Mouse (Mus musculus) heart, embryonic 15.5 days (tissue): ENCODE results near the gene Hnrnpa3. TPM values are rescaled to one million over a fixed set of nuclear protein-coding genes. Genes with fewer than 3 reads are reported as not detected.
"Not testable (repeated sequence)": the region's sequence is repeated elsewhere in the genome, so short reads cannot be mapped to it uniquely, and the experiment has no call there.

ENCODE experiments used
- ATAC-seq: fragments of 200-750 bp; cut with Nextera tagmentation; replicated peaks from 2 replicates; pipeline ENCODE4 v1.8.0; 2017; ENCODE audit warnings: low read depth, moderate TSS enrichment; ENCODE audit not compliant: insufficient number of reproducible peaks, insufficient read depth, low FRiP score
- H3K27ac ChIP-seq: fragments of 300-500 bp; sonication (generic); 2 replicates; pipeline ENCODE4 v1.5.1; 2015; ENCODE audit warnings: mild to moderate bottlenecking, inconsistent platforms
- H3K27me3 ChIP-seq: fragments of 300-500 bp; sonication (generic); 2 replicates; pipeline ENCODE4 v1.6.1; 2015; ENCODE audit warnings: inconsistent platforms
- H3K36me3 ChIP-seq: fragments of 300-500 bp; sonication (generic); 2 replicates; pipeline ENCODE4 v1.6.1; 2015; ENCODE audit warnings: mild to moderate bottlenecking, inconsistent platforms
- H3K4me1 ChIP-seq: fragments of 300-500 bp; sonication (generic); replicated peaks from 2 replicates; pipeline ENCODE4 v1.6.1; 2015; ENCODE audit warnings: inconsistent platforms
- H3K4me2 ChIP-seq: fragments of 300-500 bp; sonication (generic); 2 replicates; pipeline ENCODE4 v1.6.1; 2015; ENCODE audit warnings: inconsistent platforms, mild to moderate bottlenecking, moderate library complexity
- H3K4me3 ChIP-seq: fragments of 300-500 bp; sonication (generic); 2 replicates; pipeline ENCODE4 v1.5.1; 2015; ENCODE audit warnings: mild to moderate bottlenecking, inconsistent platforms
- H3K9ac ChIP-seq: fragments of 300-500 bp; sonication (generic); 2 replicates; pipeline ENCODE4 v1.6.1; 2015; ENCODE audit warnings: mild to moderate bottlenecking, inconsistent platforms
- H3K9me3 ChIP-seq: fragments of 300-500 bp; sonication (generic); replicated peaks from 2 replicates; pipeline ENCODE4 v1.6.1; 2016; ENCODE audit warnings: inconsistent platforms
- WGBS: fragments of 180-500 bp; shearing (Covaris S2); methylation state at CpG from one replicate; pipeline ENCODE4 v1.1.7; 2015; ENCODE audit warnings: mixed read lengths; 5-methylcytosine and 5-hydroxymethylcytosine counted together
- polyA plus RNA-seq: library from polyadenylated mRNA; unstranded; fragments of >200 nt; fragmentation: Nextera tagmentation; extraction: Ambion mirVana; gene quantifications from 2 replicates; pipeline ENCODE4 v1.2.1, GENCODE M21; 2015

Hnrnpa3 gene
- polyA plus RNA-seq, 1 experiment from 2014 or later, result 170 TPM

DNA sequence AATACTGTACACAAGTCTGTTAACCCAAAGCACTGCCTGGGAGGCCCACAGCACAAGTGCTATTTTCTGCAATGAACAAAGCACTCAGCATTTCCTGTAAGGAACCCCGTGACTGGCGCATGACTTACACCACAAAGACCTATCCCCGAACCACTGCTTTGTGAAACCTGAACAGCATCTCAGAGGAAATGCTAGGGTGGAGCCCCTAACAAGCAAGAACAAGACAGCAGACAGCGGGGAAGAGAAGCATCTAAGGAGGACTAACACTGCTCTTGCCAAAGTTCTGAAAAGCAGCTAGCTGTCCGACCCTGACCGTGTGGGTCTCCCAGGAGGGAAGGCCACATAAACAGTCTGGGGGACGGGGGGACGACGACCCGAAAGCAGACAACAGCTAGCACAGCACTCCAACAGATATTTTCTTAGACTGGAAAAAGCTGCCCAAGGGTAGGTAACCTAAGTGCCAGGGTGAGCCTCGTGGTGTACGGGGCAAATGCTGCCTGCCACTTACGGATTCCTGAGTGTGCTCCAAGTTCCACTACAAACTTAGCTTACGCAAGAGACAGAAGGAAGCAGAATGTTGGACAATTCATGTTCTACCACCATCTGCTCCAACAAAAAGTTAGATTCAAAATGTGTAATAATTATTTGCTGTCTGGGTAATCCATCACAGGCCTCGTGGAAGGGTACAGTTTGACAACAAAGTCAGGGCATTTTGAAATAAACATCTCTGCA, 24.1 kb downstream of the Hnrnpa3 start:
- peaks cover 9% of the 10 kb centered on the region; the same call in 1 of the 2 replicates for H3K36me3 ChIP-seq
- peak; percentile 50; the same call in 1 of the 2 replicates for ATAC-seq
- no peaks in the 10 kb centered on the region for H3K9me3 ChIP-seq
- H3K27ac ChIP-seq, result peak overlapping the region; percentile 88
- H3K27me3 ChIP-seq, result no peaks in the 10 kb centered on the region
- WGBS, result 42% methylated on average over 15 of the region's 15 CpGs
- peak overlapping the region; percentile 41 for H3K4me2 ChIP-seq
- H3K4me1 ChIP-seq, result peaks cover 66% of the 10 kb centered on the region
- peak overlapping the region; percentile 23; the same call in 1 of the 2 replicates for H3K9ac ChIP-seq
- no peak overlapping the region for H3K4me3 ChIP-seq

DNA sequence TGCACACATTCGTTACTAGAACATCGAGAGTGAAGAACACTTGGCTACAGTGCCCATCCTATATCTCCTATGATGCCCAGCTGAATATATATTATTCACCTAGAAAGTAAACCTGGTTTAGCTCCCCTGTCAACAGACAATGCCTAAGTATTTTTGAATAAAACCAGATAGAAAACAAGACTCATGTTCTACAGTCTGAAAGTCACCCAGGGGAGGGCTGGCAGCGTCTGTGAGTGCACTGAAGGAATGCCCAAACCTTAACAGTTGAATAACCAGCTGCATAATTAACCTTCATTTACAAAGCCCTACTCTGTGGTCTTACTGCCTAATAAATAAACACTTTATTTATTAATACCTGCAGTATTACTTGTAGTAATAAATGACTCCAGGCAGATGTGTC, 25.5 kb downstream of the Hnrnpa3 start:
- ATAC-seq, result no peak
- H3K9me3 ChIP-seq, result no peaks in the 10 kb centered on the region
- H3K4me1 ChIP-seq, result peaks cover 75% of the 10 kb centered on the region
- no peak overlapping the region for H3K4me3 ChIP-seq
- no peaks in the 10 kb centered on the region for H3K36me3 ChIP-seq
- no peak overlapping the region for H3K9ac ChIP-seq
- 78% methylated on average over 3 of the region's 3 CpGs for WGBS
- H3K27me3 ChIP-seq, result no peaks in the 10 kb centered on the region
- no peak overlapping the region for H3K27ac ChIP-seq
- no peak overlapping the region for H3K4me2 ChIP-seq

DNA sequence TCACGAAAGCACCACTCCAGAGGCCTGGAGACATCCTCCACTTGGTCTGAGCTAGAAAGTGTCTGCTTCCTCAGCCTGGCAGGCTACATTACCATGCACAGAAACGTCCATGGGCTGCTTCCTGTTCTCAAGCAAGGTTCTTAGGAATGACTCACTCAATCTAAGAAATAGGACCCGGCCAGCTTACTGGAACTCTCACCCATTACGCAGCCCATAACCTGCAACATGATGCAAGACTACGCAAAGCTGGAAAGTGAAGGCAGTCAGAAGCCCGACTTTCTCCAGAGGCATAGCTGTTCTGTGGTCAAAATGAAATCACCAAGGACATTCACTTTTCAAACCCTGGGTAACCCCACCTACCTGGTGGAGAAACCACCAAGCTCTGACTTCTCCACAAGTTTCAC, 26.4 kb downstream of the Hnrnpa3 start:
- Histone ChIP-seq H3K4me3 (no peak overlapping the region), H3K4me1 (peaks cover 78% of the 10 kb centered on the region), H3K27ac (peak overlapping the region; percentile 47), H3K9ac (no peak overlapping the region), H3K27me3 (no peaks in the 10 kb centered on the region), H3K36me3 (no peaks in the 10 kb centered on the region), H3K9me3 (no peaks in the 10 kb centered on the region), H3K4me2 (no peak overlapping the region)
- ATAC-seq, result no peak
- 56% methylated on average over 6 of the region's 6 CpGs for WGBS

DNA sequence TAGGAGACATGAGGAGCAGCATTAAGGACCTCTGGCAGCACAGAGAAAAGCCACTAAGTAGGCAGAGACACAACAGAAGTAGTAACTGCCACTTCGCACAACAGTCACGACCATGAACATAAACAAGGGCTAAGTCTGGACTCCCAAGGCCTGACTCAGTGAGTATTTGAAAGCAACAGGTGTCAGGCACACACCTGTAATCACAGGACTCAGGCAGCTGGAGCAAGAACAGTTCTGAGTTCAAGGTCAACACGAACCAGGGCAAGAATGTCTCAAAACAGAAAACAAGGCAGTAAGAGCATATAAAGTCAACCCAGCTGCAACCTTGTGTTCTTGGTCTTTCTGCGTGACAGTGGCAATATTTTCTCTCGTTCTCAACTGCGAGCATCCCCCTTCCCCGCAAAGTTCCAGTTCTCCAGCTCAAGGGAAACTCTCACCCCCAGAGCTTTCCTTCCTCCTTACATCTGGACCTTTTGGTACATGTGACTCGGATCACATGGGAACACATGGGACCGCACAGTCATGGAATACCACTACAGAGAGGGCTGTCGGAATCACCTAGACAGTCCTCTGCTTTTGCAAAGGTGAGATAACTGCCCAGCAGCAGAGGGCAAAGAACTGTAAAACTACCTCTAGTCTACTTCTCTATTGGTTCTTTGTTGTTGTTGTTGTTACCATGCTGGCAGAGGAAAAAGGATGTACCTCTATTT, 28.1 kb downstream of the Hnrnpa3 start:
- Histone ChIP-seq H3K9ac (no peak overlapping the region), H3K27me3 (no peaks in the 10 kb centered on the region), H3K27ac (no peak overlapping the region), H3K36me3 (no peaks in the 10 kb centered on the region), H3K9me3 (no peaks in the 10 kb centered on the region), H3K4me3 (no peak overlapping the region), H3K4me1 (peaks cover 75% of the 10 kb centered on the region), H3K4me2 (no peak overlapping the region)
- WGBS, result 80% methylated on average over 10 of the region's 10 CpGs
- ATAC-seq, result no peak

DNA sequence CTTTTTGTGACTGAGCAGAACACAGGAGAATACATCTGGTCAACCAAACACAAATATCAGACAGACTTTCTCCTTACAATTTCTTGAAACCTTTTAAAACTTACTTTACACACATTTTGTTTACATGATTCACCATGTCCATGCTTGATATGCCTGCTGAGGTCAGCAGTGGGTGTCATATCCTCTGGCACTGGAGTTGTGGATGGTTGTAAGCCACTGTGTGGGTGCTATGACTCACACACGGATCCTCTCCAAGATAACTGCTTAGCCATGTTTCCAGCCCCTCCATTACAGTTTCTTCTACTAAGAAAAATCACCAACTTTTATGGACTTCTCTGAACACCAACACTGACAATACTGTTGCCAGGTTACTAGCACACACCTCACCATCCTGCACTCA, 29.8 kb downstream of the Hnrnpa3 start:
- H3K4me1 ChIP-seq, result peaks cover 77% of the 10 kb centered on the region
- ATAC-seq, result no peak

DNA sequence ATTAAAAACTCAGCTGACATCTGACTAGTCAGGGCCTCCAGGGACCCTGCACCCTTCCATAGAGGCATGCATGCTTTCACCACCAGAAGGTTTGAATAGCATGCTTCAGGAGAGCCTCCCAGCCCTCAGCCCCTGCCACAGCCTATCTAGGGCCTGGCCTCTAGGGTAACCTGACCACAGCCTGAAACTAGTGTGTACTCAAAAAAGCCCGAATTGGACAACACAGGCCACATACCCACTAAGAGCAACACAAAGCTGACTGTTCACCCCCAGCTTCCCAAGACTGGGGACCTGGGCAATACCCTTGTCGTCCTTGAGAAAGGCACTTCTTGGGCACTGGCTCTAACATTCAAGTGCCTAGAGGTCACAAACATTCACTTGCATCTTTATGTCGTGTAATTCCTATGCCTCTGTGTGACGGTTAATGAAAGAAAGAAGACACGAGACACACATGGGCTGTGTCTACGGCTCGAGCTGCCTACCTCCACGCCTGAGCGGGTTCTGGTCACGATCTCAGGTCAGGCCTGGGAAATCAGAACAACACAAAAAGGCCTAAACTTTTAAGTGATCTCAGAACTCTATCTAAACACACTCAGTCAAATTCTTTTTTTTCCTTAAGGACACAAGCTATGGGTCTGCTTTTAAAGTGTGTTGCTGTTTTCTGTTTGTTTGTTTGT, 30.6 kb downstream of the Hnrnpa3 start:
- no peaks in the 10 kb centered on the region for H3K27me3 ChIP-seq
- 0 out of 2 replicates have a peak, but pooled peaks have one; percentile 19 for ATAC-seq
- H3K4me2 ChIP-seq, result no peak overlapping the region
- peak overlapping the region; percentile 70 for H3K27ac ChIP-seq
- no peaks in the 10 kb centered on the region for H3K36me3 ChIP-seq
- no peak overlapping the region for H3K9ac ChIP-seq
- H3K4me3 ChIP-seq, result no peak overlapping the region
- peaks cover 76% of the 10 kb centered on the region for H3K4me1 ChIP-seq
- WGBS, result 73% methylated on average over 10 of the region's 10 CpGs
- H3K9me3 ChIP-seq, result no peaks in the 10 kb centered on the region

More for the DNA sequence above, 29.8 kb downstream of the Hnrnpa3 start:
- Histone ChIP-seq H3K4me2 (no peak overlapping the region), H3K4me3 (no peak overlapping the region), H3K36me3 (no peaks in the 10 kb centered on the region), H3K9ac (no peak overlapping the region), H3K9me3 (no peaks in the 10 kb centered on the region), H3K27ac (peak overlapping the region; percentile 70; the same call in 1 of the 2 replicates), H3K27me3 (no peaks in the 10 kb centered on the region)
- 85% methylated on average over 1 of the region's 1 CpGs for WGBS

DNA sequence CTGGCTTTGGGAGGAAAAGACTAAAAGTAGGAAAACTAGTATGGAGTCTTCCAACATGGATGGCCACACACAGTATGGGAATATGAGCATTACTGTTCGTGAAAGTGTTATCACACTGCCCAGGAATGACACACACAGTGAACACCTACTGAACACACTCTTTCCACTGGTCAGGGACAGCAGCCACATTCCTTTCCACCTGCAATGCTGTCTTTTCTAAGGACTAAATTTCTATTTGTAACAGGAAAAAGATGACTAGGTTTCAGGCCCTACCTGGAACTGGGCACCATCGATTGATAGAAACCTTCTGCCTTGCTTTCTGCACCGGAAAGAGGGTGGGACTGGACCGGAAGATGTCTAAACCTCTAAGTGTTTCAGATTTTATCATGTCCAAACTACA, 31.6 kb downstream of the Hnrnpa3 start:
- no peak for ATAC-seq
- H3K4me2 ChIP-seq, result no peak overlapping the region

DNA sequence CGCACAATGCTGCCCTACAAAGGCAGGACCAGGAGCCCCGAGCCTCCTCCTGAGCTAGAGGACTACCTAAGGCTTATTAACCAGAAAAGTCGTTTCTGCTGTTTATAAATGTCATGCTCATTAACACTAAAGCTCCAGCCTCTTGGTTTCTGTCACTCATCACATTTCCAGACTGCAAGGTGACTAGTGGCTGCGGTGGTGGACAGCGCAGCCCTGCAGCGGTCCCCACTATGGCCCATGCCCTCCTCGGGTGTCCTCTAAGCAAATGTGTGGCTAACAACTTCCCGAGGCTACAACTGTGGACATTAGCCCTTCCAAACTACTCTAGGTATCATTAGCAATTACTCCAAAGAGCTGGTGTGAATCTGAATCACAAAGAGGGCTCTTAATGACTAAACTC, 32.3 kb downstream of the Hnrnpa3 start:
- Histone ChIP-seq H3K4me3 (no peak overlapping the region), H3K9ac (no peak overlapping the region), H3K4me1 (peaks cover 71% of the 10 kb centered on the region), H3K36me3 (no peaks in the 10 kb centered on the region), H3K27ac (0 out of 2 replicates have a peak overlapping the region, but pooled peaks have one; percentile 38), H3K9me3 (no peaks in the 10 kb centered on the region), H3K4me2 (no peak overlapping the region), H3K27me3 (no peaks in the 10 kb centered on the region)
- ATAC-seq, result no peak
- 35% methylated on average over 8 of the region's 8 CpGs for WGBS

More for the DNA sequence above, 31.6 kb downstream of the Hnrnpa3 start:
- WGBS, result 80% methylated on average over 4 of the region's 4 CpGs
- Histone ChIP-seq H3K9ac (no peak overlapping the region), H3K4me1 (peaks cover 71% of the 10 kb centered on the region), H3K27me3 (no peaks in the 10 kb centered on the region), H3K36me3 (no peaks in the 10 kb centered on the region), H3K4me3 (no peak overlapping the region), H3K9me3 (no peaks in the 10 kb centered on the region), H3K27ac (no peak overlapping the region)

DNA sequence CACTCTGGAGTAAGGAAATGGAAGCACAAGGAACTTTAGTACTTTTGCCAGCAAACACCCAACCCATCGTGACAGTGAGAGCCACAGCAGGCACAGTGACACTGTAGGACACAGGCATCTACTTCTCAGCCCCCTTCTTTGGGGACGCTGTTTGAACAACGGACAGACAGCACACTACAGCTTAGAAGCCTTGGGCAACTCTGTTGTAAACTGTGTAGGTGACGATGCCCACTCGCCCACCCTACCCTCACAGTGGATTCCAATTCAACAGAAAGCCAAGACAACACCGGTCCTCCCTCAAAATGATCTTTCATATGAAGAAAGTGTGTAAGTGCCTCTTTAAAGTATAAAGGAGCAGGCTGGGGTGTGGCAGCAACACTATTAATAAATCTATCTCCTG, 33.3 kb downstream of the Hnrnpa3 start:
- H3K36me3 ChIP-seq, result no peaks in the 10 kb centered on the region
- no peaks in the 10 kb centered on the region for H3K9me3 ChIP-seq
- H3K4me3 ChIP-seq, result no peak overlapping the region
- WGBS, result 79% methylated on average over 6 of the region's 6 CpGs
- no peak overlapping the region for H3K4me2 ChIP-seq
- H3K27ac ChIP-seq, result peak overlapping the region; percentile 54
- peak; percentile 25; the same call in 1 of the 2 replicates for ATAC-seq
- peaks cover 71% of the 10 kb centered on the region for H3K4me1 ChIP-seq
- H3K9ac ChIP-seq, result no peak overlapping the region
- no peaks in the 10 kb centered on the region for H3K27me3 ChIP-seq

DNA sequence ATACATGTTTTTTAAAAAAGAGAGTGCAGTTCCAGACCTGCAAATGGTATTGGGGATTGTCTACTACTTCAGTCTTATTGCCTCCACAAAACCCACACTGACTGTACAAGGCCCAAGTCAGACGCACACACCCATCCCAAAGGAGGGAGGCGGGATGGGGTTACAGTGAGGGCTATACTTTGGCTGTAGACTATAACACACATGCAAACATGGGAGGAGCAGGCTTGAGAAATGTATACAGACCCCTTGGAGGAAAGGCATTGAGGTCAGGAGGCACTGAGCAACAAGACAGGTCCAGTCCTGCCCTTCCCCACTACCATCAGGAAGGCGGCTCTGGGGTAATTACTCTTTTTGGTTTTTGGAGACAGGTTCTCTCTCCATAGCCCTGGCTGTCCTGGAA, 35.9 kb downstream of the Hnrnpa3 start:
- 82% methylated on average over 3 of the region's 3 CpGs for WGBS
- not testable (repeated sequence) for H3K9me3 ChIP-seq, ATAC-seq, H3K4me2 ChIP-seq, H3K4me3 ChIP-seq, H3K27ac ChIP-seq, H3K27me3 ChIP-seq, H3K9ac ChIP-seq, H3K36me3 ChIP-seq
- peaks cover 73% of the 10 kb centered on the region for H3K4me1 ChIP-seq

DNA sequence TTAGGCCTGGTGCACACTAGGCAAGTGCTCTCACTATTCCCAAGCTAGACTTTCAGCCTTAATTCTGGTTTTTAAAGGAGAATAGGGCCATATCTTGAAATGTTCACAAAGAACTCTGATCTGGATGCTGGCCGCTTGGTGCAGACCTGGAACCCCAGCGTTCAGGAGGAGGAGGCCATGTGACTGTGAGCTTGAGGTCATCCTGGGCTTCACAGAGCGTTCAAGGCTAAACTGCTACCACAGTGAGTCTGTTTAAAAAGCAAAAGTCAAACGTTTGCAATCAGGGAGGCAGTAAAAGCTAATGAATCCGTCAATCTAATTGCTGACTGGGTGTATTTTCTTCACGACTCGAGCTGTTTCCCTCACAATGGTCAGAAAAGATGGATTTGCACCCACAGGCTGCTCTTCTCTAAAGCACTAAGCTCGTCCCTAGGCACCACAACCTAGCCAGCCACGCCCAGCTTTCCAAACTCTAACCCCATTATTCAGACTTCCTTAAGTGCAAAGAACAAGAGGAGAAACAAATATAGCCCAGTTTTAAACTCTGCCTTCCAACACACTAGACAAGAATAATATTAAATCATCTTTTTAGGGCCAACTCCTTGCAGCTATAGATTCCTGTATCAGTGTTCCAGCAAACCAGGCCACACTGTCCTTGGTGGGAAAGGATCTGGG, 36.8 kb downstream of the Hnrnpa3 start:
- no peaks in the 10 kb centered on the region for H3K27me3 ChIP-seq
- 68% methylated on average over 9 of the region's 9 CpGs for WGBS
- H3K9me3 ChIP-seq, result no peaks in the 10 kb centered on the region
- peak overlapping the region; percentile 70 for H3K27ac ChIP-seq
- H3K36me3 ChIP-seq, result no peaks in the 10 kb centered on the region
- H3K4me2 ChIP-seq, result no peak overlapping the region
- no peak for ATAC-seq
- H3K9ac ChIP-seq, result 0 out of 2 replicates have a peak overlapping the region, but pooled peaks have one; percentile 4
- peaks cover 75% of the 10 kb centered on the region for H3K4me1 ChIP-seq
- H3K4me3 ChIP-seq, result no peak overlapping the region
